Comparison of ENCODE assay signal across 13 mouse cellular contexts in the genomic region with DNA sequence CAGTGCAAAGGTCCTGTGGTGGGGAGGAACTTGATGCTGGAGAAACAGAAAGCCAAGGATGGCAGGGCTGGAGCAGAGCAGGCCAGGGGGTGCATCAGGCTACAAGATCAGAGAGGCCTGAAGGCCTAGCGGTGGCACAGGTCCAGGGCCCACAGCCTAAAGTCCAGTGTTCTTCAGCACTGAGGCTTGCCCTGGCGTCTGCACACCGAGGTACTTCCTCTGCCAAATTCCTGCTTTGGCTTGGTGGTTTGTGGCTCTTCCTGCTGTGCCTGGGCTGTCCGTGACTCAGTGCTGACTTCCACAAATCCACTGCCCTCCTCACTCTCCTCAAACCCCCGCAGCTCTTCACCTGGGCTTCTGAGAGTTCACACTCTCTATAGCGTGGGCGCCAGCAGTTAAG. TPM values are rescaled to one million over a fixed set of nuclear protein-coding genes. Genes with fewer than 3 reads are reported as not detected.
DNase-seq lines count a peak whose midpoint lies in the region; ATAC-seq lines count a peak whose summit lies in the region.
"Had no signal": no experiment of that assay in that cellular context is flagged by ENCODE, and none has a peak within 500 bp of the region (broad histone marks: within the 10 kb centered on the region; RNA-seq: fewer than 3 reads in every experiment).

No protein-coding gene starts in this region.

- H3K27me3 ChIP-seq in kidney, embryonic 14.5 days (ENCODE audit: control insufficient read depth, insufficient read depth, low read length), result no peaks in the 10 kb centered on the region
- H3K27me3 ChIP-seq in hindbrain, embryonic 11.5 days (ENCODE audit: control insufficient read depth, insufficient read depth, low read length), result no peaks in the 10 kb centered on the region

- no peak overlapping the region for H3K4me3 ChIP-seq in kidney, embryonic 14.5 days (ENCODE audit: low read length)
- H3K4me3 ChIP-seq in hindbrain, embryonic 11.5 days (ENCODE audit: low read depth, low read length), result no peak overlapping the region
- H3K4me3 ChIP-seq: heart, adult 2 months; liver, embryonic 15.5 days had no signal

- peak; percentile 15 for DNase-seq in kidney, adult 18-20 months
- DNase-seq in 3T3-L1 (ENCODE audit: low read depth, low spot score), result peak; percentile 63
- DNase-seq in Muller cell, postnatal 12 days (ENCODE audit: inconsistent ontology term), result peak; percentile 91
- DNase-seq in hindbrain, embryonic 11.5 days (ENCODE audit: low spot score), result no peak
- DNase-seq in layer of hippocampus, postnatal 25 days (ENCODE audit: extremely low spot score in 1 of 2, low spot score in 1 of 2), result no peak
- DNase-seq in heart, adult 11 months, result no peak
- DNase-seq: adrenal gland, adult 8-10 months; thymus, adult 2 months had no signal

- H3K9ac ChIP-seq in kidney, embryonic 14.5 days (ENCODE audit: low read depth, low read length), result no peak overlapping the region
- H3K9ac ChIP-seq in hindbrain, embryonic 11.5 days (ENCODE audit: low read depth, low read length), result no peak overlapping the region
- H3K9ac ChIP-seq: liver, embryonic 15.5 days had no signal

- no peaks in the 10 kb centered on the region for H3K9me3 ChIP-seq in kidney, embryonic 14.5 days (ENCODE audit: control insufficient read depth, low read length)
- no peaks in the 10 kb centered on the region for H3K9me3 ChIP-seq in hindbrain, embryonic 11.5 days (ENCODE audit: control insufficient read depth, low read length)
- H3K9me3 ChIP-seq: liver, embryonic 15.5 days had no signal

- ATAC-seq in kidney, embryonic 14.5 days (ENCODE audit: low FRiP score, low TSS enrichment), result no peak
- peak; percentile 54 for ATAC-seq in granulocyte monocyte progenitor cell, adult 5-6 weeks (replicated peaks; ENCODE audit: poor library complexity, severe bottlenecking)
- ATAC-seq in hindbrain, embryonic 11.5 days (ENCODE audit: low FRiP score), result no peak
- ATAC-seq: intestine, embryonic 16.5 days had no signal

- H3K27ac ChIP-seq in kidney, embryonic 14.5 days (ENCODE audit: low read depth, low read length), result no peak overlapping the region
- H3K27ac ChIP-seq in hindbrain, embryonic 11.5 days (ENCODE audit: low read depth, low read length), result no peak overlapping the region
- H3K27ac ChIP-seq: heart, adult 2 months; liver, embryonic 15.5 days had no signal

- no peaks in the 10 kb centered on the region for H3K4me1 ChIP-seq in kidney, embryonic 14.5 days (ENCODE audit: control insufficient read depth, insufficient read depth, low read length)
- H3K4me1 ChIP-seq in hindbrain, embryonic 11.5 days (replicated peaks; ENCODE audit: control insufficient read depth, insufficient read depth, low read length), result 0 out of 2 replicates have a peak, but pooled peaks cover 2% of the 10 kb centered on the region

- H3K4me2 ChIP-seq in kidney, embryonic 14.5 days (replicated peaks; ENCODE audit: low read depth, low read length), result no peak overlapping the region
- no peak overlapping the region for H3K4me2 ChIP-seq in hindbrain, embryonic 11.5 days (replicated peaks; ENCODE audit: low read depth, low read length)
- H3K4me2 ChIP-seq: liver, embryonic 15.5 days had no signal

- no peaks in the 10 kb centered on the region for H3K36me3 ChIP-seq in kidney, embryonic 14.5 days (ENCODE audit: control insufficient read depth, insufficient read depth, low read length)
- no peaks in the 10 kb centered on the region for H3K36me3 ChIP-seq in hindbrain, embryonic 11.5 days (ENCODE audit: control insufficient read depth, insufficient read depth, low read length)
- H3K36me3 ChIP-seq: liver, embryonic 15.5 days had no signal

- 75% methylated on average over 7 of the region's 7 CpGs for WGBS in kidney, embryonic 14.5 days
- 88% methylated on average over 7 of the region's 7 CpGs for WGBS in hindbrain, embryonic 11.5 days

RNA-seq across cellular contexts. Expression of gene Prex1, which starts 30.8 kb away (rescaled TPM):
- 12.9 and 16.9 TPM in 2 replicates for polyA plus RNA-seq in kidney, embryonic 14.5 days (2014; fragmentation: Nextera tagmentation; extraction: Ambion mirVana)
- 29.4 and 39.0 TPM in 2 replicates for total RNA-seq in granulocyte monocyte progenitor cell, adult 5-6 weeks (2014; fragmentation: Nextera tagmentation)
- total RNA-seq in granulocyte monocyte progenitor cell, adult 5-6 weeks (2017), result 13.4 and 15.6 TPM in 2 replicates
- polyA plus RNA-seq in hindbrain, embryonic 11.5 days (2014; fragmentation: Nextera tagmentation; extraction: Ambion mirVana), result 20.9 and 21.7 TPM in 2 replicates
- total RNA-seq in layer of hippocampus, postnatal 25 days (2021), result 10 to 100 TPM; 75.4 to 85.2 TPM

RNA-seq across cellular contexts. Expression of gene Trp53rkb, which starts 47.9 kb away (rescaled TPM):
- 9.1 and 10.1 TPM in 2 replicates for polyA plus RNA-seq in kidney, embryonic 14.5 days (2014; fragmentation: Nextera tagmentation; extraction: Ambion mirVana)
- total RNA-seq in granulocyte monocyte progenitor cell, adult 5-6 weeks (2014; fragmentation: Nextera tagmentation), result 2.1 and 4.5 TPM in 2 replicates
- 2.2 and 5.3 TPM in 2 replicates for total RNA-seq in granulocyte monocyte progenitor cell, adult 5-6 weeks (2017)
- polyA plus RNA-seq in hindbrain, embryonic 11.5 days (2014; fragmentation: Nextera tagmentation; extraction: Ambion mirVana), result 8.7 and 10.0 TPM in 2 replicates
- 1 to 10 TPM; 4.4 to 7.3 TPM for total RNA-seq in layer of hippocampus, postnatal 25 days (2021)

Comparison
In these comparisons a context has a peak if more than half of its experiments do, and no peak if none do; other contexts are left out.
1. DNase-seq: peak in kidney, adult 18-20 months (single experiment), 3T3-L1 (single experiment) and Muller cell, postnatal 12 days (single experiment); none in hindbrain, embryonic 11.5 days (single experiment), layer of hippocampus, postnatal 25 days (0 of 2) and heart, adult 11 months (single experiment).